Mouse (Mus musculus): Measurements from ENCODE around the gene Vps13d. TPM values are rescaled to one million over a fixed set of nuclear protein-coding genes. Genes with fewer than 3 reads are reported as not detected.

Vps13d gene
- polyA plus RNA-seq, 1 experiment from 2014 or later: 3.5 TPM

DNA sequence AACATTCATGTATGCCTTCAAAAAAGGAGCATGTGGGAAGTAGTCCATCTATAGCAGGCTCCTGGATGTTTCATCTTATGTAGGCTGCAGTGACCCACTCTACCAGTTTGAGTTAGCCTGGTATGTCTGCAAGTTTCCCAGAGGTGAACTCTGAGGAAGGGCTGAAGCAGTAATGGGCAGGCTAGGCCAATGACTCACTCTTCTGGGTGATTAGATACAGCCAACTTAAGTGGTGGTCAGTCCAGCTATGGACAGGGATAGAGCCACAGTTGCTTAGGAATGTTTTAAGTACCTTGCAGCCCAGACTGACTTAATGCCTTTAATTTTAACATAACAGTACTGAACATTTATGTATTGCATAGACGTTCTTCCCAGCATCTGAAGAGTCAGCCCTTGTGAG lies 192.1 kb downstream of the Vps13d start:
- no peaks in the 10 kb centered on the region for H3K9me3 ChIP-seq (replicated peaks)
- H3K27ac ChIP-seq: no peak overlapping the region
- no peak overlapping the region for H3K4me3 ChIP-seq
- WGBS (ENCODE audit: insufficient replicate concordance): 65% methylated on average over 1 of the region's 1 CpGs
- H3K27me3 ChIP-seq (replicated peaks): no peaks in the 10 kb centered on the region
- ATAC-seq: no peak
- 0 out of 2 replicates have a peak, but pooled peaks cover 7% of the 10 kb centered on the region for H3K36me3 ChIP-seq
- no peak overlapping the region for H3K4me2 ChIP-seq
- H3K4me1 ChIP-seq: peaks cover 32% of the 10 kb centered on the region
- no peak overlapping the region for H3K9ac ChIP-seq

DNA sequence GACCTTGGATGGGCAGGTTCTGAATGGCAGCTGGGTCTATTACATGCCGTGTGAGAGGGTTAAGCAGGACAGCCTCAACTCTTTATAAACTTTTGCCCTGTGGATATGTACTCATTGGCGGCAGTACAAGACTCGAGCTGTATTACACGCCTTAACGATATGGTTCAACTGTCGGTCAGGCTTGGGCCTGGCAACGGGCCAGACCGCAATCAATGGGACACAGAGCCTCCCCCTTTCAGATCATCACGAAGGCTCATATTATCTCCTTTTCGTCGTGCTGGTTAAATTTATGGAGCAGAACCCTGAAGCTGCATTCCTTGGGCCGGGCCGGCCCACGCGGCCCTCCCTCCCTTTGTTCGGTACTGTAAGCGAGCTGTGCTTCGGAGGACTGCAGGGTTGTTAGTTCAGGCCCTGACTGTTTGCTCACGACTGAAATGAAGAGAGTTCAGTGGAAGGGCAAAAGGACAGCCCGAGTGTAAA lies 194.9 kb downstream of the Vps13d start:
- Histone ChIP-seq H3K4me2 (no peak overlapping the region), H3K9me3 (replicated peaks) (no peaks in the 10 kb centered on the region), H3K4me3 (no peak overlapping the region), H3K36me3 (0 out of 2 replicates have a peak, but pooled peaks cover 2% of the 10 kb centered on the region), H3K4me1 (peaks cover 46% of the 10 kb centered on the region), H3K27me3 (replicated peaks) (no peaks in the 10 kb centered on the region), H3K27ac (peak overlapping the region; percentile 80), H3K9ac (no peak overlapping the region)
- peak; percentile 66 for ATAC-seq
- 70% methylated on average over 20 of the region's 20 CpGs for WGBS (ENCODE audit: insufficient replicate concordance)

DNA sequence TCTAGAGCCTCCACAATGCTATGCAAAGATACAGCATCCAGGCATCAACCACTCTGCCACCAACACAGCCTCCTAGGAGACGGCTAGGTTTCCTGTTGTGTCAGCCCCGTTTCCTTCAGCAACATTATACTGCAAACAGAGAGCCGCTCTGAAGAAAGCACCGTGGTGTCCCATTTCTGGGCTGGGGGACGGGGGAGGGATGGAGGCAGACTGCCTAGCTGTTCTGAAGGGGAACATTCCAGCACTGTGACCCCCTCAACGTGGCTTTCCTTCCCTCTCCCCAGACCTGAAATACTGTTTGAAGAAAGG lies 195.3 kb downstream of the Vps13d start:
- peaks cover 46% of the 10 kb centered on the region for H3K4me1 ChIP-seq
- no peak; the same call in none of the 2 replicates for ATAC-seq
- H3K27ac ChIP-seq: peak overlapping the region; percentile 80
- no peak overlapping the region for H3K9ac ChIP-seq
- H3K4me3 ChIP-seq: no peak overlapping the region
- H3K9me3 ChIP-seq (replicated peaks): no peaks in the 10 kb centered on the region
- no peaks in the 10 kb centered on the region for H3K27me3 ChIP-seq (replicated peaks)
- WGBS (ENCODE audit: insufficient replicate concordance): 37% methylated on average over 6 of the region's 6 CpGs
- 0 out of 2 replicates have a peak, but pooled peaks cover 2% of the 10 kb centered on the region for H3K36me3 ChIP-seq
- H3K4me2 ChIP-seq: no peak overlapping the region

DNA sequence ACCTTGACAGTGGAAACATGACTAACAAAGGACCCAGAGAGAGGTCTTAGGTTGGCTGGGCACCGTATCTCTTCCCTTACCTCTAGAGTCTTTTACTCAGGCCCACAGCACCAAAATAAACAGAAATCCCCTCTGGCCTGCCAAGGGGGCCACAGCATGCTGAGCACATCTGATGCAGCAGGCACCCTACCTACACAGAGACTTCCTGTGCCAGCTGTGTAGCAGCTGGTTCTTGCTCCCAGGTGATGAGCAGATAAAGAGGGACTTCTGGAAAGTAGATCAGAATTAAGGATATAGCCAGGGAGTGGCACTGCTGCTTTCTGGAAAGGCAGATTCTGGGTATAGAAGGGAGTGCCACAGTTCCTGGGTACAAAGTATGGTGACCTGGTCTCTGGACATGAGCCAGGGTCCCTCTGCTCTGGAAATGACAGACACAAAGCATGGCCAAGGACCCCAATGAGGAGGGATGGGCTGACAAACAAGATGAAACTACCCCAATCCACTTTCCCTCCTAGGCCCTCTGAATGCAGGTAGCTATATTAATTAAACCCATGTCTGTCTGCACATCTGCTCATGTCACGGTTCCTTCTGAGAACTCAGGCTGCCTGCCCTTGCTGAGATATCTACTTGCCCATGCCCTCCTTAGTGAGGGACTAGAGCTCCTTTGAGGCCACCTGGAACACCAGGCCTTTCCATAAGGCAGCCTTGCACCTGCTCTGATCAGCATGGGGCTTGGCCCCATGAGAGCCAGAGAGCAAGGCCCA lies 195.8 kb downstream of the Vps13d start:
- Histone ChIP-seq H3K36me3 (0 out of 2 replicates have a peak, but pooled peaks cover 2% of the 10 kb centered on the region), H3K4me1 (peaks cover 46% of the 10 kb centered on the region), H3K4me2 (no peak overlapping the region), H3K27me3 (replicated peaks) (no peaks in the 10 kb centered on the region), H3K9me3 (replicated peaks) (no peaks in the 10 kb centered on the region), H3K4me3 (no peak overlapping the region), H3K9ac (no peak overlapping the region), H3K27ac (peak overlapping the region; percentile 80)
- WGBS (ENCODE audit: insufficient replicate concordance): 71% methylated on average over 2 of the region's 2 CpGs
- peak; percentile 22 for ATAC-seq

DNA sequence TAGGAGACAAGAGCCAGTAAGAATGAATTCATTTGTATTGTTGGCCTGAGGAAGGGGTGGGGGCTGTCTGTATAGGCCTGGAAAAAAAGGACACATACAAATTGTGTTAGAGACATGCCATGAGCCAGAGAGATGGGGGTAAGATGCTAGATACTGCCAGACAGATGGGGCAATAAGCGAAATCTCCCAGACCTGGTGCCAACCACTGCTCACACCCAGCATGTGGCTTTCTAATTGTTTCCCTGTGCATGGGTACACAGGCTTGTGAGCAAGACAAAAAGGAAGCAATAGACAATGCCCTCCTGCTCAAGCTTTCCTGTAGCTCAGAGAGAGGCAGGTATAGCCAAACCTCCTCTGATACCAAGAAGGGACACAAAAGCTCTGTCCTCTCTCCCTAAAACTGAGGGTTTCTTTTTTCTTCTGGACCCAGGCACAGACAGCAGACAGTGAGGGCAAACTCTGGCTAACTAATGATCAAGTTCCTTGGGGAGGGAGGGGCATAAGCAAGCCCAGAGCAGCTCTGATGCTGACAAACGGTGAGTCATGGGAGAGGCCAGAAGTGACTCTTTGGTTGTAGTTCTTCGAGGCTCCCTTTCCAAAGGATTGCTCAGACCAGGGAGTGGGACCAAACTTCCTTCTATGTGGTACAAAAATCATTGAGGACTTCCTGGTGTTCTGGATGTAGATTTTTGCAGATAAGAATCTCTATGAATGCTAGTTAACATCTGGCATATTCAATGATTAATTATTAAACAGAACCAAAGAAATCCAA lies 196.7 kb downstream of the Vps13d start:
- ATAC-seq: no peak
- H3K4me3 ChIP-seq: no peak overlapping the region
- H3K27me3 ChIP-seq (replicated peaks): no peaks in the 10 kb centered on the region
- H3K36me3 ChIP-seq: 0 out of 2 replicates have a peak, but pooled peaks cover 3% of the 10 kb centered on the region
- H3K27ac ChIP-seq: 0 out of 2 replicates have a peak overlapping the region, but pooled peaks have one; percentile 8
- no peak overlapping the region for H3K4me2 ChIP-seq
- no peaks in the 10 kb centered on the region for H3K9me3 ChIP-seq (replicated peaks)
- WGBS (ENCODE audit: insufficient replicate concordance): 53% methylated on average over 3 of the region's 3 CpGs
- no peak overlapping the region for H3K9ac ChIP-seq
- peaks cover 52% of the 10 kb centered on the region for H3K4me1 ChIP-seq

DNA sequence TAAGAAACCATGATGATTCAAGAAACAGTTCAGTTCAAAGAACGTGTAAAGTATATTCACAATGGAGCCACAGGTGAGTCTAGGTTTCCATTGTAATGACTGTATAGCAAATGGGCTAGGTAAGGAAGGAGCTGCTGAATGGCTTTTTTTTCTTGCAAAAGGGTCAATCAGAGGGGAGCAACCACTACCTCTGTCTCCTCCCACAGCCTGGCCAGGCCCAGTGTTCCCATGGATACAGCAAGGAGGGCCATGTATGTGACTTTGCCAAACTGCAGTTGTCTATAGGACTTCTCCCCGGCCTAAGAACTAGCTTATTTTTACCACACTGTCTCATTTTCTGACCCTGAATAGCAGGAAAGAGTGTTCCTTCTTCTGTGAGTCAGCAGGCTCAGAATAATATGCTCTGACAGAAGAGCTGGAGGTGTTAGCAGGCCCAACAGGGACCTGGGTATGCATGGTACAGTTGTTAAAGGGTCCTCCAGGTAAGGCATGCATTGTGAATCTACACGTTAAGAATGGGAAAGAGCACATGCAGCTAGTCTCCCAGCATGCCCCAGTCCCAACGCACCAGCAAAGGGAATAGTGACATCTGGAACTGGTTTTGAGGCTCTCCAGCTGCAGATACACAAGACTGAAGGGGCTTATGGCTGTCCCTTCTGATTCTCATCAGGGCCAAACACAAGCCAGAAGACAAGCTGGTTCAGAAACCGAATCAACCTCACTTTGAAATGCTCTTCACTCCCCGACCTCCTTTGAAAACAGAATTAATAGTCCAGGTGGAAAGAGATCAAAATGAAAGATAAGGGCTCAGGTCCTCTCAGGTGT lies 197.6 kb downstream of the Vps13d start:
- Histone ChIP-seq H3K4me2 (no peak overlapping the region), H3K9me3 (replicated peaks) (no peaks in the 10 kb centered on the region), H3K27me3 (replicated peaks) (no peaks in the 10 kb centered on the region), H3K27ac (no peak overlapping the region), H3K4me1 (peaks cover 54% of the 10 kb centered on the region), H3K4me3 (no peak overlapping the region), H3K36me3 (0 out of 2 replicates have a peak, but pooled peaks cover 3% of the 10 kb centered on the region), H3K9ac (no peak overlapping the region)
- no peak for ATAC-seq
- WGBS (ENCODE audit: insufficient replicate concordance): 65% methylated on average over 6 of the region's 6 CpGs

DNA sequence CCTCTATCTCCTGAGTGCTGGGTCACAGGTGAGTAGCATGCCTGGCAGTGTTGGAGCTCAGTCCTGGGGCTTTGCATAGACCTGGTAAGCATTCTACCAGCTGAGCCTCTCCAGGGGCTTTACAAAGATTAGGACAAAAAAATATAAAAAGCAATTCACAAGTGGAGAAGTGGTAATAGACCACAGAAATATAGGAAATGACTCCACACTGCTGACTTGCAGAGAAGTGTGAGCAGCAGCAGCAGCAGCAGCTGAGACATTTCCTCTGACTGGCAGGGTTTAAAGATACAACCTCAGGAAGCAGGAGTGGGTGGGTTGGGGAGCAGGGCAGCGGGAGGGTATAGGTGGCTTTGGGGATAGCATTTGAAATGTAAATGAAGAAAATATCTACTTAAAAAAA lies 199.0 kb downstream of the Vps13d start:
- H3K36me3 ChIP-seq: 0 out of 2 replicates have a peak, but pooled peaks cover 3% of the 10 kb centered on the region
- no peak overlapping the region for H3K4me2 ChIP-seq
- no peak overlapping the region for H3K27ac ChIP-seq
- H3K27me3 ChIP-seq (replicated peaks): no peaks in the 10 kb centered on the region
- H3K4me1 ChIP-seq: peaks cover 53% of the 10 kb centered on the region
- ATAC-seq: no peak
- WGBS (ENCODE audit: insufficient replicate concordance): 22% methylated on average over 1 of the region's 1 CpGs
- no peak overlapping the region for H3K4me3 ChIP-seq
- H3K9ac ChIP-seq: no peak overlapping the region
- H3K9me3 ChIP-seq (replicated peaks): no peaks in the 10 kb centered on the region

DNA sequence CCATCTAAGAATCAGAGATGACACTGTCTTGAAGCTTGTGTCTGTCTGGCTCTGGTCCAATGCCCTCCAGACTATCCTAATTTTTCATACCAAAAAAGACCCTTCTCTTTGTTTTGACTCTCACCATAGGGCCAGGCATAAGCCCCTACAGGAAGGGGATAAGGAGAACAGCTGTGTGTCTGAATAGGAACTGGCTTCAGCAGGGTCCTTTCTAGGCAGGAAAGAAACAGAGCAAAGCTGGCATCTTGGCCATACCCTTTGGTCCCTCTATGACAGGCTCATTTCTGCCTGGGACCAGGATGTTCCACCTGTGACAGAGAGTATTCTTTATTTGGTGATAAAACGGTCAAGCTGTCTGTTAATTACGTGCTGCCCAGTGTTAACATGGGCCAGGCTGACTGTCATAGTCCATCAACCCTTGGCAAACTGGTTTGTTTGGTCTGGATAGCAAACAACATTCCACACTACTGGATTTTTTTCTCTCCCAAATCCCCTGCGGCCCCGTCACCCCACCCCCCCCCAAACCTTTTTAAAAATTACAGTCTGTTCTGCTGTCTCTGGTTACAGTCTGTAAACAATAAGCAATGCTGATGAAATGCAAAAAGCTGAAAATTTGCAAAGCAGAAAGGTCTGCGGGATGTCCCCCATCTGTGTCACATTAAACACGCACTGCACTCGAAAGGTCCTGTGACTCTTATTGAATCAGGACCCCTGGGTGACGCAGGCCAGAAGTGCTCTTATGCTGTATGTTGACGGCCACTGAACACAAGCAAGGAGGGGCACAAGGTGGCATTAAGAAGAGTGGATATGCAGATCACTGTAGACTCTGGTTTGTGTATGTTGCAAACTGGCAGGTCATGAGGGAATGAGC lies 201.5 kb downstream of the Vps13d start:
- Histone ChIP-seq H3K36me3 (0 out of 2 replicates have a peak, but pooled peaks cover 3% of the 10 kb centered on the region), H3K4me2 (no peak overlapping the region), H3K4me1 (peaks cover 38% of the 10 kb centered on the region), H3K27me3 (replicated peaks) (no peaks in the 10 kb centered on the region), H3K9ac (no peak overlapping the region), H3K27ac (no peak overlapping the region), H3K9me3 (replicated peaks) (no peaks in the 10 kb centered on the region), H3K4me3 (no peak overlapping the region)
- no peak for ATAC-seq
- WGBS (ENCODE audit: insufficient replicate concordance): 73% methylated on average over 9 of the region's 9 CpGs

DNA sequence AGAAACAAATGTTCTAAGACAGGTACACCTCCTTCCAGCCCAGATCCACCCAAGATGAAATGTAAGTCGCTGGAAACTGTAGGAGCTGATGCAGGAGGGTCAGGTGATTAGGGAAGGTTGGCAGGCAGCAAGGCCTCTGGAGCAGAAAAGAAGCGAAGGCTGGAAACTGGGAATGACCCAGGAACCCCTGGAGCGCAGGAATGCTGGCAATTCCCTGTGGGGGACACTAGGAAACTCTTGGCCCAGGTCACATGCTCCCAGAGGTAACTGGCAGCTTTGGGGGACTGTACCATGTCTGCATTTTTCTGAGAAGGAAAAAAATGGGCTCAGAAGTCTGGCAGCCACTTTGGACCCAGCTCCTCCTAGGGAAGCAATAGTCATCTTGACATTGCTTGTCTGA lies 202.4 kb downstream of the Vps13d start:
- H3K4me2 ChIP-seq: no peak overlapping the region
- 56% methylated on average over 3 of the region's 3 CpGs for WGBS (ENCODE audit: insufficient replicate concordance)
- no peak overlapping the region for H3K4me3 ChIP-seq
- H3K9me3 ChIP-seq (replicated peaks): no peaks in the 10 kb centered on the region
- no peak for ATAC-seq
- H3K27ac ChIP-seq: no peak overlapping the region
- H3K4me1 ChIP-seq: peaks cover 30% of the 10 kb centered on the region
- H3K27me3 ChIP-seq (replicated peaks): no peaks in the 10 kb centered on the region
- H3K9ac ChIP-seq: no peak overlapping the region
- H3K36me3 ChIP-seq: 0 out of 2 replicates have a peak, but pooled peaks cover 3% of the 10 kb centered on the region

DNA sequence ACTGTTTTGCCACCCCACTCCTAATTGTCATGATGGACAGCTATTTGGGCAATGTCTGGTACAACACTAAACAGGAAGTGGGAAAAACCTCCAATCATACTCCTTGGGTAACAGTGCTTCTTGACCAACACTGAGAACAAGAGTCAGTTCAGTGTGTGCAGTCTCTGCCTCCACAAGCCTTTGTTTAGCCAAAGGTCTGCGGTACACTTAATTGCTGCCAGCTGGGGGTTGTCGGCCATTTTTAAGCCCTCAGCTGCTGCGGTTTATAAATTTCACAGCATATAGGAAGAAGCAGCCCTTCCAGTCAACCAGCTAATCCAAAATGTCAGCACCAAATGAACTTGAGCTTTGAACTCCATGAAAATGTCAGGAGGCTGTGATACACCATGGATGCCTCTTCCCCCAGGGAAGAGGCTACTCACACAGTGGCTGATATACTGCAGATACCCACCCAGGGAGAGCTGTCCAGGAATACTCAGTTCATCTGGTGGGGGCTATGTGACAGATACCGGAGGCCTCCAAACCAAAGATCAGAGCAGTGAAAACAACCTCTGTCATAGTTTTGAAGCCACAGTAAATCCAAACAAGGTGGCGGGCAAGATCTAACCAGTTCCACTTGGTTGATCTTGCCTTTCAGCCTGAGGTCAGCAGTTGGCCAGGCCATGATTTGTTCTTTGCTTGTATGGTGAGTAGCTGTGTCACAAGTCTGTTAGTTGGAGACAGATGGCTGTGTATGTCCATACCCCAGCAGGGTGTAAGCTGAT lies 206.2 kb downstream of the Vps13d start:
- no peaks in the 10 kb centered on the region for H3K36me3 ChIP-seq
- H3K9ac ChIP-seq: no peak overlapping the region
- peaks cover 27% of the 10 kb centered on the region for H3K4me1 ChIP-seq
- 75% methylated on average over 5 of the region's 5 CpGs for WGBS (ENCODE audit: insufficient replicate concordance)
- no peak for ATAC-seq
- H3K4me2 ChIP-seq: no peak overlapping the region
- H3K4me3 ChIP-seq: no peak overlapping the region
- H3K27me3 ChIP-seq (replicated peaks): no peaks in the 10 kb centered on the region
- no peak overlapping the region for H3K27ac ChIP-seq
- no peaks in the 10 kb centered on the region for H3K9me3 ChIP-seq (replicated peaks)
